Mouse (Mus musculus): Measurements from ENCODE around the gene Got1. TPM values are rescaled to one million over a fixed set of nuclear protein-coding genes. Genes with fewer than 3 reads are reported as not detected.

The Got1 gene
- polyA plus RNA-seq, 1 experiment from 2014 or later: 63.9 TPM

Other genes with a start within 250 kb of the Got1 start
- 2.6 and 4.0 TPM in 2 replicates for gene Hpse2, start 136.2 kb downstream of the Got1 start, polyA plus RNA-seq (2016; fragmentation: Nextera tagmentation; extraction: Ambion mirVana)
- gene Cnnm1, start 84.2 kb downstream of the Got1 start, polyA plus RNA-seq (2016; fragmentation: Nextera tagmentation; extraction: Ambion mirVana): 0.31 and 0.36 TPM in 2 replicates
- gene Nkx2-3, start 87.7 kb upstream of the Got1 start, polyA plus RNA-seq (2016; fragmentation: Nextera tagmentation; extraction: Ambion mirVana): 2.4 TPM in 2 replicates
- gene Slc25a28, start 150.3 kb upstream of the Got1 start, polyA plus RNA-seq (2016; fragmentation: Nextera tagmentation; extraction: Ambion mirVana): 11.3 and 12.4 TPM in 2 replicates
- gene Entpd7, start 165.1 kb upstream of the Got1 start, polyA plus RNA-seq (2016; fragmentation: Nextera tagmentation; extraction: Ambion mirVana): 8.6 and 8.8 TPM in 2 replicates
- 15.0 and 16.3 TPM in 2 replicates for gene Cutc, start 228.4 kb upstream of the Got1 start, polyA plus RNA-seq (2016; fragmentation: Nextera tagmentation; extraction: Ambion mirVana)
- gene Cox15, start 228.4 kb upstream of the Got1 start, polyA plus RNA-seq (2016; fragmentation: Nextera tagmentation; extraction: Ambion mirVana): 15.1 and 15.7 TPM in 2 replicates